Mouse (Mus musculus) erythroblast, adult 5-6 weeks (primary cell): ENCODE measurements around the gene Fli1. TPM values are rescaled to one million over a fixed set of nuclear protein-coding genes. Genes with fewer than 3 reads are reported as not detected.

ENCODE experiments used
- ATAC-seq: replicated peaks from 2 replicates; pipeline ENCODE4 v1.8.0; 2016; ENCODE audit warnings: moderate number of reproducible peaks, mild to moderate bottlenecking, moderate TSS enrichment, inconsistent platforms; ENCODE audit not compliant: poor library complexity, low FRiP score, severe bottlenecking
- total RNA-seq, 2 experiments: library from RNA; stranded (forward) in 1 of 2; stranded (reverse) in 1 of 2; fragments of 150-400 nt in 1 of 2; fragments of 200-764, 138-1000 nt in 1 of 2; gene quantifications; 2 replicates each; pipeline versions ENCODE4 v1.2.3 to v1.2.4; 2015 to 2017; ENCODE audit warnings: low replicate concordance in 2 of 2

Fli1 gene
- total RNA-seq, 2 experiments from 2014 or later = 26.2 to 27.3 TPM

- no peak for ATAC-seq
Measured at GRCm38 (mm10) chr9:32555279-32555678, 12.6 kb upstream of the Fli1 start.

DNA sequence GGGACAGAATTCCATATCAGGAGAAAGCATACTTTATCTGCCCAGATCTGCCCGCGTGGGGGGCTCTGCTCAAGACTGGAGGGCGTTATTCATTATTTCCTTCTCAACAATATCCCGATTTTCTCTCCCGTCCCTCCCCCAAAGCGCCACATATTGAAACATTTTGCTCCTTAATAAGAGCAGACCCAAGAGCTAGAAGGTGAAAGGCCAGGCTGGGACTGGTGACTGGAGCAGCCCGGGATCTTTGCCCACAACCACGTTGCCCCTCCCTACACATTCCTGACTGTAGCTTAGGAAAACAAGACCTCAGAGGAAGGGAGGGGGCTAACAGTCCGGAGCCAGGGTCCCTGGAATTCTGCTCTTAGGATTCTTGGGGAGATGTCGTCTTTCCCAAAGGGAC, 7.9 kb upstream of the Fli1 start:
- no peak for ATAC-seq

DNA sequence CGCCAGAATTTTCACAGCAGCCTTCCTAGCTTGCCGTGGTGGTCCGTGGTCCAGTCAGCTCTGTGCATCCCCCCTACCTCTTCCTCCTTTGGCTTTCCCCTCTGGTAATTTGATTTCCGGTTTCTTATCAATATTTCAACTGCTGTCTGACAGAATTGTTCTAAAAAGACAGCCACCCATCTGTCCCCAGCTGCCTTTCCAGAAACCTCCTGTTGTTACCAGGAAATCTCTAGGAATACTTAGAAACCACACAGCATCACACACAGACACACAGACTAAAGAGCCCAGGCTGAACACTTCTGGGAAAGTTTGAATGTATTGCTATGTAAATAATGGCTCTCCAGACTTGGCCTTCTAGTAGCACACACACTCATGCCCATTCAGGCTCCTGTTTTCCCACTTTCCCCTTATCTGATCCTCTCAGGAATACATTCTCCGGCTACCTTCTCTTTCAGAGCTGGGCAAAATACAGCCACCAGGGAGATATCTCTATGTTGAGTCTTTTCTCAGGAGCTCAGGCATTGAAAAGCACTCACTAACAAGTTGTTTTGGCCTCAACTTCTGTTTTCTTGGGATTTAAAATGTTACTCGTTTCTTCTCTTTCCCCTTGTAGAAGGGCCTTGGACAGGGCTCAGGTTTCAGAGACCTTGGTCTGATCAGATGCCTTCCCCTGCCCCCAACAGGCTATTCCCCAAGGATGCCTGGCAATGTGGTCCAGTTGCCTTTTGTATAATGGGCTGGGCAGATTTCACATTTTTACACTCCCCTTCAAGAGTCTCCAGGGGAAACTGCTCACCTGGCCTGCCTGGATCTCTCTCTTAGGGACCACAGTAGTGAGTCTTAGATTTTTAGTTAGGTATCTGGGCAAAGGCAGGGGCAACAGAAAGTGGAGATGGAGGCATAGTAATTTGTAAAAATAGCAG, 7.1 kb upstream of the Fli1 start:
- no peak for ATAC-seq

DNA sequence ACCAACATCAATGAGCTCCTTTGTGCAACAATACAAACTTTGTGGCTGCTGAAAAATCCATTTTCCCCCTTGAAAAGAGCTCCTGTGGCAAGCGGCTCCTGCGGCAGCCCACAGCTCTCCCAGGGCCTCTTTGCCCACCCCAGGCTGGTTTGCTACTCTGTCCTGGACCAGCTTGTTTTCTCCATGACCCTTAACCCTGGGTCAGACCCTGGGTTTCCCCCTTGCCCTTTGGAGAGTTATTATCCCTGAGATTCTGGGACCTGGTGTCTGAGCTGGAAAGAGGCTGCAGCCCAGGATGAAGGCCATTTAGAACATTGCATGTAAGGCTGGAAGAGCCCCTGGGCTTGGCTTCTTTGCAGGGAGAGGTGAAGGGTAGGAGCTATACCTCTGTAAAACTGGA, 4.1 kb upstream of the Fli1 start:
- ATAC-seq = no peak

DNA sequence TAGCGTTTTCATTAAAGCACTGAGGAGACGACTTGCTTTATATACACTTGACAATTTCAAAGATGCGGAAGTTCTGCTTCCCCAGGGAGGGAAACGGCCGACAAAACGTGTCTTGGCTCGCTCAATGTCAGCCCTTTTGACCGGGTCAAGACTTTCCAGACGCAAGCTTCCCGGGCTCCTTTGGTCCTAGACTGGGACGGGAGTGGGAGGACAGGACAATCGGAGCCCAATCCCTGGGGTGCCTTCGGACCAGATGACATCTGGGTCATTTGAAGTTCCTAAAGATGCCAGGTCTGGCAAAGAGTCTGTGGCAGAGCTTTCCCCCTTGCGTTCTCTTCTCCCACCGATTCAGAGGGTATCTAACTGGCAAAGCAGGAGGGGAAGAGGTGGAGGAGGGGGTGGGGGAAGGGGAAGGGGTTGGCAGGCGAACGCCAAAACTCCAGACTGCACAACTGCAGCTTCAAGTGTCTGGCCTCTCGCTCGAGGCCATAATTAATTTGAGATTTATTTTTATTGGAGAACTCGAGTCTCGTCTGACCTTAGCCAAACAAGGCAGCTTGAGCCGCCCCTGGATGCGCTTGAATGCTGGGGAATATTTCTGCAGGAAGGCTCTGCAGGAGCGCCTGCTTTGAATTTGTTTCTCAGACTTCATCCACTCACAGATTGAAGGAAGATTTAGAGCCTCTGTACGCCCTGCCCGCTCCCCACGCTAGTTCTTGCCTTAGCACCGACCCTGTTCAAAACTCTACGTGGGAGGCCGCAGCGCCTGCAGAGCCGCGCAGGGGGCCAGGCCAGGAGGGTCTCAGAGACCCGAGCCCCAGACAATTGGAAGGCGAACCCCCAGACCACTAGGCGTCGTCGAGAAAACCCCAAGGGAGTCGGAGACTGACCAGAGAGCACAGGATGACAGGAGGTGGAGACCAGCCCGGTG, 2.3 kb upstream of the Fli1 start:
- no peak for ATAC-seq

DNA sequence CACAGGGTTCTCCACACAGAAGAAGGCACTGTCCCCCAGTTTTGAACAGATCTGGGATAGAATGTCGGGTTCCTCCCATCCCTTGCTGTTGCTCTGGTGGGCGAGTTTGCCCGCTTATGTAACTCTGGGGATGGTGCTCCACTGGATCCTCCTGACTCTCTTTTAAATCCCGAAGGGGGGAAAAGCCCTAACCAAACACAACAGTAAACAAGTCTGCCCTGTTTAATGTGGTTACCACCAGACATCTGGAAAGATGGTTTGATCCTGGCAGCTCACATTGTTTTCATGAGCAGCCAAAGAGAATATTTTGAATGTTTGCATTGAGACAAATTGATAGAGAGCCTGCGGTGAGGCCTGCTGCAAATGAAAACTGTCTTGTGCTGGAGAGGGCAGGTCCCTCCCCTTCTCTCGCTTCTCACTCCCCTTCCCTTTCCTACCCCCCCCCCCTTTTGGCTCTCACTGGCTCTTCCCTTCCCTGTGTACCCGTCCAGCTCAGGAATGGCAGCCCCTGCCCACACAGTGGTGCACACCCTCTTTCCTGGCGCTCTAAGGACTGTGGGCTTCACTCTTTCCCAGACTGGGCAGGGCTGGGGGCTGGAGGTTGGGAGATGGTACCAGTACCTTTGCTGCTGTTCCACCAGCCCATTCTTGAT, 1.4 kb upstream of the Fli1 start:
- no peak for ATAC-seq

GRCm38 (mm10) chr9:32543040-32543581, 450 bp upstream of the Fli1 start:
- ATAC-seq = no peak

- no peak for ATAC-seq
Measured at GRCm38 (mm10) chr9:32541223-32541901, 1.3 kb downstream of the Fli1 start.

DNA sequence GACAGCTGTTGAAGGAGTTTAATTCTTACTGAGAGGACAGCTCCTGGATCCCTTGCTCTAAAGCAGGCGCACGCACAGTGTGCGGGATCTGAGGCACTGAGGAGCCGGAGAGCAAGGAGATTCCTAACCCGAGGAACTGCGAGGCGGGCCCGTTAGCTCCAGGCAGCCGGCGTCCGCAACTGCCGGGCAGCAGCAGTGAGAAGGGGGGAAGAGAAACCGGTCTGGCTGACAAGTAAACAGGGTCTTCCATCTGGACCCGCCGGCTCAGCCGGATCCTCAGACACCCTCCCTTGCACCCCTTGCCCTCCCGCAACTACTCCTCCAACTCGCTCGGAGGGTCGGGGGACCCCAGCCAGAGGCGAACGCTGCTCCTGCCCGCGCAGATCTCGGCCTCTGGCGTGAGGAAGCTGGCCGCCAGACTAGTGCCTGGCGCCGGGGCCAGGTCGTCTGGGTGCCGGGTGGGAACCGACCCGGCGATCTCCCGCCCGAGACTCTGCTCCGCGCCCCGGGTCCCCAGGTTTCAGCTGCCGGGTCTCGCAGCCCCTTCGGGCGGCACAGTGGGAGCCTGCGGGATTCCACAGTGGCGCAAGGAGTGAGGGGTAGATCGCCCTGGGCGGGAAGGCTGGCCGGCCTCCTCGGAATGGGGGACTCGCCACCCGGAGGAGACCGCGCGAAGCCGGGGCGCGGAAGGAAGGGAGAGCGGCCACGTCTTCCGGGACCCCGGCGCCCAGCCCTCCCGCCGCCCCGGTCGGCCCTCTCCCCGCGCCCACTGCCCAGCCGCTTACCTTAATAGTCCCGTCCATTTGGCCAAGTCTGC, 2.0 kb downstream of the Fli1 start:
- ATAC-seq = no peak

GRCm38 (mm10) chr9:32540061-32540405, 2.6 kb downstream of the Fli1 start:
- ATAC-seq = no peak

DNA sequence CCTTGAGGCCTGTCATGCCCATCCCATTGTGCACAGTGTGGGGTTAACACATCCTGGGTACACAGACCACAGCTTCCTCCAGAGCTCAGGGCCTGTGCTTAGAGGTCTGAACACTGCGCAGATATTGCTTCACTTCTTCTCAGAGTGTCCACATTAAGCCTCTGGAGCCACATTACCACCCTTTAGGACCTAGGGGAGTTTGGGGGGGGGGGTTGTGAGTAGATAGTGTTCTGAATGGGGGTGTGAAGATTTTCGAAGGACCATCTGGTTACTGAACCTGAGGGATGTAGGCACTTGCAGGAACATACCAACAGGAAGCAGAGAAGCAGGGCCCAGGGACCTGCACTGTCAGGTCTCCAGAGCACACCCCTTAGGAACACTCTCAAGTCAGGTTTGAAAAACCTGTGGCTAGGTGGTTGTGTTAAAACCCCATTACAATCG, 3.3 kb downstream of the Fli1 start:
- ATAC-seq = no peak

GRCm38 (mm10) chr9:32538124-32538523, 4.5 kb downstream of the Fli1 start:
- ATAC-seq = no peak

DNA sequence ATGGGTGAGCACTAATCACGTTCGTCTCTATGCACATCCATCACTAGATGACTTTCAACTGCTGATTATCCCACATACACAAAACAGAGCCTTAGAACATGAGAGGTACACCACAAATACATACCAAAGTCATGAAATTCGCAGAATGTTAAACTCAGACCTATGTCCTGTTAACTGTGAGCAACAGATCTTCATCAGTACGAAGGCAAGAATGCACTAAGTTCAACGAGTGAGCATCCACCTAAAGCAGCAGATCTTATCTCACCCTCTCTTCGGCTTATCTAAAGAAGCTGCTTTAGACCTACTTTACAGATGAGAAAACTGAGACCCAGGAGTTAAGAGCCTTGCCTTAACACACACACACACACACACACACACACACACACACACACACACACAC, 5.0 kb downstream of the Fli1 start:
- no peak for ATAC-seq

- ATAC-seq = no peak
Measured at GRCm38 (mm10) chr9:32535201-32535955, 7.3 kb downstream of the Fli1 start.

DNA sequence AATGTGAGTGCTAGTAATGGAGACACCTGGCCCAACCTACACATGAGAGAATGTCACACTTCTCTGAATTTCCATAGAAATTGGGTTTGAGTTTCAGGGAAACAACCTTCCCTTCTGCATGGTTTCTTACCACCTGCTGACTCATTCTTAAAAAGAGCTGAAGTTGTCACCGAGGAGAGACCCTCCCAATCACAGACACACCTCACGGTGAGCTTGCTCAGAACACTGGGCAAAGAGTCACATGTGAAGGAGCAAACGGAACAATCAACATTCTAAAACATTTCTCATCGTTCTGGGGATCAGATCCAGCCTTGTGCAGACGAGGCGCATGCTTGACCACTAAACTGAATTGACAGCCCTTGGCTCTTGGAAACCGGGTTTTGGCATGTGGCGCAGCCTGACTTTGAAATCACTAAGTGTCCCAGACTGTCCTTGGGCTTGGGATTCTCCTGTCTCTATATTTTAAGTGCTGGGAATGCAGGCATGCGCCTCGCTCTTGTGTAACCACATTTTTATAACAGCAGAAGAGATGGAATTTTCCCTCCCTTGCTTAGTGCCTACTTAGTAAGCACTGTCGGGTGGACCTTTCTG, 8.5 kb downstream of the Fli1 start:
- ATAC-seq = no peak

DNA sequence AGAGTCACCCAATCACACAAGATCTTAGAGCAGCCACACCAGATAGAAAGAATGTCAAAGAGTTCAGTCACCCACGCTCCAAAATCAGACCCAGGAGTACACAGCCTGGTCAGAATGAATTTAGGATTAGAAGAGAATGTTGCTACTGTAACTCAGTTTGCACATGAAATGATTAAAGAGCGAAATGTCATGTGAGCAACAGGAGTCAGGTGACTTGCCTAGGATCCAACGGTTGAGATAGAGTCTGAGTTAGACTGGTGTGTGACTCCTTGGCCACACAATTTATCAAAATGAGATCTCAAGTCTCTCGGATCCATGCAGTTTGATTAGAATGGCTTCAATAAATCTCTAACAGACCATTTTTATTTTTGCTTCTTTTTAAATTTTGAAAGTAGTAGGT, 11.1 kb downstream of the Fli1 start:
- ATAC-seq = no peak

- no peak for ATAC-seq
Measured at GRCm38 (mm10) chr9:32530975-32531374, 11.7 kb downstream of the Fli1 start.

GRCm38 (mm10) chr9:32530188-32530587, 12.5 kb downstream of the Fli1 start:
- ATAC-seq = no peak
